Comparison of ENCODE assay signal across 18 mouse cellular contexts in the genomic region with DNA sequence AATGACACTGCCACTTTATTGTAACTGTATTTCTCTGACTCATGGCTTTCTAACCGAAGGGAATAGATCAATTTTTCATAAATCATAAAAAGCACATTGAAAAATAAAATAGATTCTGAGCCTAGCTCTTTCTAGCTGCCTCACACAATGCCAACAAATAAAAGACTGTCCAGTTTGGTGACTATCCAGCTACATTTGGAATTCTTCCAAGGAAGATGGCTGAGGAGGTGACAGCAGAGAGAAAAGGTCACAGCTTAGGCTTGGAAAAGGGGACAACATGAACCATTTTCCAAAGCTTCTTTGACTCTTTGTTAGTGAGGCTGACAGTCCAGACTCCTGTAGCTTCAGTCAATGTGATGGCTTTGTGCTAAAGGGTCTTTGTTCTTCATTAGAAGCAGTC.
DNase-seq lines count a peak whose midpoint lies in the region; TF ChIP-seq lines count a peak whose summit lies in the region.
"Had no signal": no experiment of that assay in that cellular context is flagged by ENCODE, and none has a peak within 500 bp of the region (broad histone marks: within the 10 kb centered on the region; RNA-seq: fewer than 3 reads in every experiment).

No protein-coding gene starts in this region.

- DNase-seq in lung, postnatal 10 days = peak; percentile 4
- no peak for DNase-seq in lung, adult 18-20 months
- DNase-seq in brain, embryonic 14.5 days (ENCODE audit: low read depth) = peak; percentile 14
- DNase-seq in cerebellum, adult 8-10 months = peak; percentile 44
- no peak for DNase-seq in MN1 (ENCODE audit: low spot score)
- DNase-seq in frontal cortex, postnatal 36 days (ENCODE audit: low spot score in 2 of 2) = no peak
- DNase-seq in right cerebral cortex, postnatal 14 days = no peak
- DNase-seq: adrenal gland, postnatal 10 days; B cell, adult 2 months; embryo, embryonic 11 days; heart, adult 2 months; heart, postnatal 10 days; kidney, adult 9 months; kidney, postnatal 10 days; liver; spleen, adult 18-20 months; thymus, adult 18-20 months; thymus, postnatal 25 days had no signal

- no peak for TF ChIP-seq CTCF in brain, embryonic 14.5 days (IDR thresholded peaks at IDR 0.05; ENCODE audit: borderline replicate concordance, extremely low read depth, insufficient read depth, insufficient read length)

- no peak for TF ChIP-seq POLR2A in brain, embryonic 14.5 days (IDR thresholded peaks at IDR 0.05; ENCODE audit: borderline replicate concordance, extremely low read depth, insufficient read depth, insufficient read length, poor library complexity, severe bottlenecking)

Comparison
In these comparisons a context has a peak if more than half of its experiments do, and no peak if none do; other contexts are left out.
1. DNase-seq: peak in lung, postnatal 10 days (single experiment), brain, embryonic 14.5 days (single experiment) and cerebellum, adult 8-10 months (single experiment); none in lung, adult 18-20 months (0 of 2), MN1 (single experiment), frontal cortex, postnatal 36 days (0 of 2) and right cerebral cortex, postnatal 14 days (single experiment).